Mouse (Mus musculus) spleen, postnatal 4 days (tissue): ENCODE data around the gene Orc5.
A peak's percentile ranks its signal among the peaks of the same experiment; 100 is the strongest.
"Not testable (repeated sequence)": the region's sequence is repeated elsewhere in the genome, so short reads cannot be mapped to it uniquely, and the experiment has no call there.

ENCODE experiments used
- DNase-seq, 2 experiments: peaks; one replicate each; pipeline ENCODE4 v3.0.0; 2022; ENCODE audit warnings: low spot score in 2 of 2

Gene Orc5

DNA sequence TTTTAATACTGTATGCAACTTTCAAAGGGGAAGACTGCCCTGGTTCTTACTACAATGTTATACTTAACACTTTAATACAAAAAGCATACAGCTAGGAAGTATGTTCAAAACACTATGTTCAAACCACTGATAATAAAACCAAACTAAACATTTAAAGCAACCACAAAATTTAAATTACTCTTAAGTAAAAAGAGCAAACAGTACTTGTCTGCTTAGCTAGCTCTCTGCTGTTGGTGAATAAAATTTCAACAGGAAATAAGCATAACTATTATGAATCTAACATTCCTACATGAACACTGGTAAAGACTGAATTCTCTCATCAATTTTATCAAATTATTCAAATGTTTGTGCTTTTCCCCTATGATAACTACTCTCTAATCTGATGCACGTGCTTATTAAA, 13.5 kb downstream of the Orc5 start:
- no peak for DNase-seq

DNA sequence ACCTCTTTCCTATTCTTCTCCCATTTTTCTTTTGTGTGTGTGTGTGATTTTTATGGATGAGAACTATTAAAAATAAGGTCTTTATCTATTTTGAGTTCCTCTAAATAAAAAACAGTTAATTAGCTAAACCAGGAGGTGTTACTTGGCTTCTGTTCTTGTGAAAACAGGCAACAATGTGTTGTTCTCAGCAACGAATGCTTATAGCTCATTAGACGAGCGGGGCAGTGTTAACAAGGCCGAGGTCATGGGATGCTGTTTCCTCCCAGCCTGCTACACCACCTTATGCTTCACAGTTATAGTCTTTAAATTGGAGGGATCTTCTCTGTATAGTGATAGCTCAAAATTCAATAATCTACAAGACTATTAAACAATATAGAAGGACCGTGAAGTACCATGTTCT, 17.7 kb downstream of the Orc5 start:
- no peak for DNase-seq

DNA sequence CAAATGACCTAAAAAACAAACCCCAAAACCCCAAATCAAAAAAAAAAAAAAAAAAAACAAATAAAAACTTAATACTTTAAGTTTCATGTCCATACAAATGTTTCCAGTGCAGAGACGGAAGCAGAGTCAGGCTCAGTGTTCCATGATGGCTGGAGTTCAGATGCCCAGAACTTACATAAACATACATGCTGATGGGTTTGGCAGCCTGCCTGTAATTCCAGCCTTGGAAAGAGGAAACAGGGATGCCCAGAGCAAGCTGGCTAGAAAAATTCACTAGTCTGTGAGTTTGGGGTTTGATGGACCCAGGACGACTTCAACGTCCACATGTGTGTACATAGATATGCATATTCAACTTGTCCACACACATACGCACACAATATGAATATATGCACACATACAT, 27.6 kb downstream of the Orc5 start:
- no peak for DNase-seq

DNA sequence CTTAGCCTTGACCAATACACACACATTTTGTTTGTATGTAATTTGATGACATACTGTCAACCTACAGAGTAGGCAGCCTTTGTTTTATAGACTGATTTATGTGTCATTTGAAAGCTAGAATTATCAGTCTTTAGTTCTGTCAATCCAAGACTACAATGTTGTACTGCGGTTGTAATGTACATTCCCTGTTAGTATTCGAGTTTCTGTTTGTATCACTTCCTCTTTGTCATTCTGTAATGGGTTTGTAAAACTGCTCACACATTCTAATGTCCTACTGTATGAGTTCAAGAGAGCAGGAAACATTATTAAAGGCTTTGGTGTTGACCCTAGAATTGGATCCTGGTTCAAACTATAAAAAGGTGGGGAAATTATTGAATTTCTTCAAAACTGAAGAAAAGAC, 30.5 kb downstream of the Orc5 start:
- no peak for DNase-seq

DNA sequence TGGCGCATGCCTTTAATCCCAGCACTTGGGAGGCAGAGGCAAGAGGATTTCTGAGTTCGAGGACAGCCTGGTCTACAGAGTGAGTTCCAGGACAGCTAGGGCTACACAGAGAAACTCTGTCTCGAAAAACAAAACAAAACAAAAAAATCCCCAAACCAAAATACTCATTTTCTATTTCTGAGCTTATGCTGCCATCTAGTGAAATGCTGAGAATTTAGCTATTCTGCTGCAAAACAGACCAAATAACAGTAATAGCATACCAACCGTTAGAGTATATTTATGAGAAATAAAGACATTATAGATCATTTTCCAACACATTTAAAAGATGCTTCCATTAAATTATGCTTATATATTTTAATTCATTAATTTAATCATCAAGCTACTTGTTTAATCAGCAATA, 34.5 kb downstream of the Orc5 start:
- DNase-seq, result not testable (repeated sequence)

DNA sequence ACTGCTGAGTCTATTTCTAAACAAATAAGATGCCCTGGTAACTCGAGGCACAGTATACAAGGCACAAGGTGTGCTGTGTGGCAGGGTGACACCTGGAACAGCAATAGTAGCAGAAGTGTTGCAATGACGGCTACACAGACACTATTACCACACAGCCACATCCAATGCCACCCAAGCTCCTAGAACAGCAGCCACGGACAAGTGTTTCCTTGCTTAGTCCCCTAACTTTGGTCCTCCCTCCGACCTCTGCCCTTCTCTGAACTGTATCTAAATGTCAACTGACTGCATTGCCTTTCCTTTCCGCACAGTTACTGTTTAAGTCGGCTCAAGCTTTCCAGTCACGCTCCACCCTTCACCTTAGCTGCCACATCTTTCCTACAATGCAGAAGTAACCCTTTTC, 36.0 kb downstream of the Orc5 start:
- not testable (repeated sequence) for DNase-seq

DNA sequence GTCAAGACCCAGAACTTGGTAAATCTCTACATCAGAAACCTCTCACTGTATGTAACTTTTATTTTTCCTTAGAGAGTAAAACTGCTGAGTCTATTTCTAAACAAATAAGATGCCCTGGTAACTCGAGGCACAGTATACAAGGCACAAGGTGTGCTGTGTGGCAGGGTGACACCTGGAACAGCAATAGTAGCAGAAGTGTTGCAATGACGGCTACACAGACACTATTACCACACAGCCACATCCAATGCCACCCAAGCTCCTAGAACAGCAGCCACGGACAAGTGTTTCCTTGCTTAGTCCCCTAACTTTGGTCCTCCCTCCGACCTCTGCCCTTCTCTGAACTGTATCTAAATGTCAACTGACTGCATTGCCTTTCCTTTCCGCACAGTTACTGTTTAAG, 37.6 kb downstream of the Orc5 start:
- not testable (repeated sequence) for DNase-seq

DNA sequence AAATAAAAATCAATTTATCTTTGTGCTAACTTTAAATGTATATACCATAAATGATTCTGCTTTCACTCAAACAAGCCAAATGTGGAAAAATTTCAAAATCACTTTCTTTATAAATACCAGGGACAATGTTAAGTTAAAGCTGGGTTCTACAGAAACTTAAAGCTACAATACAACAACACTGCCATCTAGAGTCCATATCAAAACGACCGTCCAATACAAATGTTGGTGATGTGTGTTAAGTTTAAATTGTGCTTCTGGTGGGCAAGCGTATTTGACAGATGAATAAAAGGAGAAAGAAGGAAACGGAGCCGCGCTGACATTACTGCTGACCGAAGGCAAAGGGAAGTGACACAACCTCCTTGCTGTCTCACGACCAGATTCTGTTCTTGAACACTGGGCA, 38.4 kb downstream of the Orc5 start:
- no peak for DNase-seq

DNA sequence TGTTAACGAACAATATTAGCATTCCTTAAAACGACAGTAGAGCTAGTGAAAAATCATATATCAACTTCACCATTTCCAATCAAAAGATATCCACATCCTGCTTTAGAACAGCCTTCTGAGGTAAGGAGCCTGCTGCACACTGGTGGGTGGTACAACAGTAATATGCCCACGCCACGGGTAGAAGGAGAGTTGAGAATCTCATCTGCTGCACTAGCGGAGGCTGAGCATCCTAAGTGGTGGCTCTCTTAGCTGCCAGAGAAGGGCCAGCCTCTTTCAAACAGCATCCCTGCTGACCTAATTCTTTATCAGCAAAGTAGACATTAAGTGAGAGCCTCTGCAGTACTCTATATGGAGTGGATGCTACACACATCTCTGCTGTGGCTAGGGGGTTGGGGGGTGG, 41.7 kb downstream of the Orc5 start:
- DNase-seq, result no peak

DNA sequence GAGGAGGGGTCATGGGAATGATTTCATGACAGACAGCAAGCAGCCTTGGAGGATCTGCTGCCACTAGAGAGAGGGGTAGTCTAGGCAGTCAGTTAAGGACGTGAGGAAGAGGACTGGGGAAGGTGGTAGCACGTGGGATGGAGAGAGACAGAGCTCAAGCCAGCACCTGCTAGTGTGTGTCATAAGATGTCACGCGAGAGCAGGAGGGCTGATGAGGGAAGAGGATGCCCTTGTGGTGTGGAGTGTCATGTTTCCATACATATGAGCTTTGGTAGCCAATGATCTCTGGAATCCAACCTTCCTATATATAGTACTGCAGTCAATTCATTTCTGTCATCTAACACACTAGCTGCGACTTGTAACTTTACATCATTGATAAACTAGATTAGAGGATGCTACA, 50.8 kb downstream of the Orc5 start:
- DNase-seq, result no peak

DNA sequence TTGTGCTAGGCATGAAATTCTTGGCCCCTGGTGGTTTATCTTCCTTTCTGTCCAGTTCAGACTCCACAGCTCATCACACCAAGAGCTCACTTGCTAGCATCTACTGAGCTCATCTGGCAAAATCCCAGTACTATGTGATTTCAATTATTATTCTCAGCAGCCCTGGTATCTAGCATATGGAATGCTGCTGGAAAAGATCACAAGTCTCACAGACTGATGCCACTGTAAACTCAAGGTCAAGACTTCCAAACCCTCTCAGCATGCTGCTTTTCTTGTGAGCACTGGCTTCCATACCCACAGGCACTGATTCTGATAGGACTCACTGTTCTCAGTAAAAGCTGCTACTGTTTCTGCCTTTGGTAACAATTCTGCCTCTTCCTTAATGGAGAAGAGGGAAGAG, 59.1 kb downstream of the Orc5 start:
- no peak for DNase-seq

DNA sequence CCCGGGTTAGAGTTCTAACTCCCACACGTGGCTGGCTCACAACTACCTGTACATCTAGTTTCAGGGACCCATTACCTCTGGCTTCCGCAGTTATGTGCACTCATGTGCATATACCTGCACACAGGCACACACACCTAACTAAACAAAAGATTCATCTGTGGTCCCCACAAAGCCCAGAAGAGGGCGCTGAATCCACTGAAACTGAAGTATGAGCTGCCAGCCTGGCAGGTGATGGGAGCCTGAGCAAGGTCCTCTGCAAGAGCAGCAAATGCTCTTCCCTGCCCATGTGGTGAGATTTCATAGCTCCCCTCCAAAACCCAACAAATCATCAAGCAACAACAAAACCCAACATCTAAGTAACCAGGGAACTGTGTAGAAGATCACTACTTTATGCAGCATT, 61.1 kb downstream of the Orc5 start:
- peak in 1 of 2 experiments; percentile 17 for DNase-seq

DNA sequence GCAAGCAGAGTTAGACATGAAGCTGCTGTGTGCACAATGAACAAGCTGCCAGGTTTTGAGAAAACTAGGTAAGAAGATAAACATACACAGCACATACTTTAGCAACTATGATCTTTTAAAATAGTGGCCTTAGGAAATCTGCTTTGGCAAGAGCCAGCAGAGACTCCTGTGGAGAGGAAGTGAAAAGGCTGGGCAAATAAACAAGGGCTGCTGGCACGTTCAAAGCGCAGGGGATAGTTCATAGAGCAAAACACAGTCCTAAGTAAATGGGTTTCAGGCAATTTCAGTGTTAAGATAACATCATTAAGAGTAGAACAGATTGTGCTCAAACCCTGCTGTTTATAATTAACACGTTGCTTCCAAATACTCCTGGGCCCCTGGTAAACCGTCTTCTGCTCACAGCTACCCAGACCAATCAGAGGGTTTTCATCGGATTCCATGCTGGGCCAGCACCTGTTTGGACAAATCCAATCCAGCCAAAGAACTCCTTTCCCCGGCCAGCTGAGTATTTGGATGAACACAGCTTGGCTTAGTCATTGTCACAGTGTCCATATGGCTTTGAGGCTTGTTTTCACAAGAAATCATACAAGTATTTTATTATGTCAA, 63.5 kb downstream of the Orc5 start:
- DNase-seq, result no peak

DNA sequence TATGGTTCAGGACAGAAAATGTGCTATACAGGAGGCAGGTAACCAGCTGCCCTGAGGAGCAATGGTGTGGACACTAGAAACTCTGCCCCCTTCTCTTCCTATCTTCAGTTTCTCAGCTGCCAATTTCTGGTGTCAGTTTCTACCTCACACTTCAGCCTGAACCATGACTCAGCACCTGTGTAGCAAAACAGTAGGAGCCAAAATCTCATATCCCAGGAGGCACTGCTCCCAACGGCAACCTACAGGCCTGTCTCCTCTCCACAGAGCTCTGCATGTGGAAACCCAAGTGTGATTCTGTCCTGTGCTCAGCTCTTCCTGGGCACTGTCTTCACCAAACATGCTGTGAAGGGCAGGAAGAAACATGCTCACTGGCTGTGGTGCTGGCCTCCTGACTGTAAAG, 64.5 kb downstream of the Orc5 start:
- no peak for DNase-seq

DNA sequence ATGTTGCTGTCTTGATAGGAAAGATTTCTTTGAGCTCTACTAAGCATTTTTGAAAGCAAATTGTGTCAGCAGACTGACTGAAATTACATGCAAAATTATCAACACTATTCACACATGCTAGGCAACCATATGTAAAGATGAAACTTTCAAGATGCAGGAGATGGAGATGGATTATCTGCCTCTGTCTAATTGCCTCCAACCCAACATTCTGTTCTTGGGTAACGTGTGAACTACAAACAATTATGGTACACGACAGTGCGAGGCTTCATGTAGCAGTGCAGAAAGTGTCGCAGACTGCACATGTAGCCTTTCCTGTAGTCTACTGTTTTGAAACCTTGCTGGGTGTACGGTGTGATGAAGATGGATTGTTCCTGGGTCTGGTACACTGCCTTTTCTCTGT, 67.7 kb downstream of the Orc5 start:
- no peak for DNase-seq

DNA sequence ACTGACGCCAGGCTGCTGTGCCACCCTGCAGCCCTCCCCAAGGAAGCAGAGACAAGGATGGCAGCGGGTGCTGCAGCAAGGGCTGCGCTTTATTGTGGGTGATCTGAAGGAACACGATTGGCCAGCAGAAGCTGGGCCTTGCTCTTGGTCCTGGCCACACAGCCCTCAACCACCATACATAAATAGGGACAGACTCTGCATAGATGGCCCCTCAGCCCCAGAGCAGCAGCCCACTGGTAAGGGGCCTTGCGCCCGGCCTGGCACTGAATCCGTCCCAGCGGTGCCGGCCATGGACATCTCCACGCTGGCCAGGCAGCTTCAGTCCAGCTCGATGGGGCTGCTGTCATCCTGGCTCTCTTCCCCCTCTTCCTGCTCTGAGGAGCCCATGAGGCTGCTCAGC, 77.8 kb downstream of the Orc5 start:
- not testable (repeated sequence) for DNase-seq

DNA sequence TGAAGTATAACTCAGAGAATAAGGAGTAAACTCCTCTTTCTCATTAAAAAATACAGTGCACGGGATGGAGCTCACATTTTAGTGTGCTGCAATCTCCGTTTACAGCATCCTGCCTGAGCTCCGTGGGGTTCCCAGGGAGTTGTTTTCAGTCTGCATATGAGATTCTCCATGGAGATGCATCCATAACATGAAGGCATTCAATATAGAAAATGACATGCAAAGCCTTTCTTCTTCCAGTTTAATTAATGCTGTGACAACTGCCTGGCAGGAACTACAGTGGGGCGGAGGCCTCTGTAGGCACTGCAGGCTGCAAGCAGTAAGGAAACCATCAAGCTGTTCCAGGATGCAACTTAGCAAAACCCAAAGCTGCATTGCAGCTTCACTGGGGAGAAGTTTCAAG, 79.0 kb downstream of the Orc5 start:
- DNase-seq, result no peak

DNA sequence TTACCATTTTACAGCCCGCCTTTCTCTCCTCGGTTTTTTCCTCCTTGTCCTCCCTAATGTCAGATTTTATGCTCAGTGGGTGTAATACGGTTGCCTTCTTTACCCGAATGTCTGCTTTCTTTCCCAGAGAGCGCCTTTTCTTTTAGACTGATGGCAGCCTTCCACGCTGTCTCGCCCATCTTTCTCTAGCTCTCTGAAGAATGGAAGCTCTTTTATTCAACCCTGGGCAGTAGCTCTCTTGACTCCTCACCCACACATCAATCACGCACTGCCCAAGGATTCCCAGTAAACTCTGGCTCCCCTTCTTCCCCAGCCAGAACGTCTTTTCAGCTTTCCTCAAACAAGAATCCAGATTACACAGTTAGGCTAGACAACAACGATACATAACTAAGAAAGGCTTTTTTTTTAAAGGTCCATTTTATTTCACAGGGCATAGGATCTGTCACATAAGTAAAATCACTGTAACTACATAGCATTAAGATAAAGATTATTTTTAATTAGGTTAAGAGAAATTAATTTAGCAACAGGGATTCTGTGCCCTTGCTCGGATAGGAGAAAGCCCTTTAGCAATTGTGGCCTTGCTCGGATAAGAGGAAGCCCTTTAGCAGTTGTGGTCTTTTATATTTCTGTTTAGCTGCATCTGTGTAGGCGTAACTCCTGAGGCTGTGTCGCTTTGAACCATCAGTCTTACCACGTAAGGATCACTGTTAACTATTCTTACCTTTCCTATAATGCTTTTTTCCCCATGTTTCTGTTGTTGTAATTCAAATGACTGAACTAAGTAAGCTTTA, 97.2 kb downstream of the Orc5 start:
- DNase-seq, result no peak

DNA sequence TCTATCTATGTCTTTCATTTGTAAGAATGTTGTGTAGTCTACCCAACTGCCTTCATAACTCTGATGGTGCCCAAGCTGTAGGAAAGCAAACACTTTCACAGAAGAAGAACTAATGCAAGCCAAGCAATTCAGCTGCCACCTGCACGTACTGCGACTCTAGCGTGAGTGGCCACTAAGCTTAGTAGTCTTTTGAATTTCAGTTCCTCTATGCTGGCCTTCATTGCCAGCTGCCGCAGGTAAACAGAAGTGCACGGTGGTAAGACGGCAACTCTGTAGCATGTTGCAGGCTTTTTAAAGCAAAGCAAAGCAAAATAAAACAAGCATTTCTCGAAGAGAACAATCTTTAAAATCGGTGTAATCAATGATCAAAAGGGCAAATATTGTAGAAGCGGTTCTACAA, 97.8 kb downstream of the Orc5 start:
- DNase-seq, result no peak

DNA sequence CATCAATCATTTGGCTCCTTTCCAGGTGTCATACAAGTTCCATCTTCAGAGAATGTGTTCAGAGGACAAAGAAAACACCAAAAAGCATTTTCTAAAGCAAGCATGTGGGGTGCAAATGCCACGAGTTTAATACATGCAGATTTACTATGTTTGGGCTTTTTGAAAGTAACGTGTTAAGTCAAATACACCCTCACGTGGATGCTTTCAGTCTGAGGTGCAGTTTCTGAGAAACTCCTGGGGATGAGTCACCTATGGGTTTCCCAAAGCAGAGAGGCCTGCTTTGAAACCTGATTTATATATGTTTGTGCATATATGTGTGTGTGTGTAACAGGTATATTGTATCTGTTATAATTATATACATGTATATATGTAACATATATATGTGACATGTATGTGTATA, 98.5 kb downstream of the Orc5 start:
- no peak for DNase-seq

DNA sequence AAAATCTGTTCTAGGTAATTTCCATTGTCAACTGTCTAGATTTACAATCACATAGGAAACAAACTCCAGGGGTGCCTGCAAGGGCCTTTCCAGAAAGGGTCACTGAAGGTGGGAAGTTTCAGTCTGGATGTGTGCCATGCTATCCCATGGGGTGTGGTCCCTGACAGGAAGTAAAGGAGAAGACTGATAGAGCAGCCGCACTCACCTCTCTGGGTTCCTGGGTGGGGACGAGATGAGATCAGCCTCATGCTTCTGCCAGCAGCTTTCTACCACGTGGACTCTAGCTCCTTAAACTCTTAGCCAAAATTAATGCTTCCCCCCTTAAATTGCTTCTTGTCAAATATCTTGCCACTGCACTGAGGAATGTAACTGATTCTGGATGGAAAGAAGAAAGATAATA, 100.7 kb downstream of the Orc5 start:
- no peak for DNase-seq
